Mouse (Mus musculus): ENCODE measurements around the gene Sat2. TPM values are rescaled to one million over a fixed set of nuclear protein-coding genes. Genes with fewer than 3 reads are reported as not detected.

Gene Sat2
- polyA plus RNA-seq, 1 experiment from 2014 or later = 11.5 TPM

DNA sequence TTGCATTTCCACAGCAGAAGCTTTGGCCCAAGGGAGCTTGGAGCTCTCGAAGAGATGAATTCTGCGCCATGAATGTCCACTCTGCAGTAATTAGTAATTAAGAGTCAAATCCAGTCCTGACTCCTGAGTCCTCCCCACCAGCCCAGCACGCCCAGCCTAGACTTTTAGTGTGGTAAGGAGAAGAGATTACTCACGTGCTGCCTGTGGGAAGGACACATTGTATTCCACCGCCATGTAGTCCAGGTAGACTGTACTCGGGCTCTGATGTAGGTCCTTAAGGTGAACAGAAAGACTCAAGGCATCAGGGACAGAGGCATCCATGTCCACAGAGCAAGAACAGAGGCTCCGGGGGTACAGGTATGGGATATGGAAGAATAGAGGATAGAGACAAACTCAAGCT lies 43.0 kb downstream of the Sat2 start:
- WGBS (ENCODE audit: insufficient replicate concordance) = 86% methylated on average over 7 of the region's 7 CpGs
- Histone ChIP-seq H3K27ac (peak overlapping the region; percentile 93; the same call in 1 of the 2 replicates), H3K9me3 (replicated peaks) (no peaks in the 10 kb centered on the region), H3K27me3 (replicated peaks) (no peaks in the 10 kb centered on the region), H3K36me3 (peaks cover 69% of the 10 kb centered on the region), H3K9ac (no peak overlapping the region), H3K4me3 (no peak overlapping the region), H3K4me1 (peaks cover 65% of the 10 kb centered on the region), H3K4me2 (no peak overlapping the region)
- ATAC-seq = no peak

DNA sequence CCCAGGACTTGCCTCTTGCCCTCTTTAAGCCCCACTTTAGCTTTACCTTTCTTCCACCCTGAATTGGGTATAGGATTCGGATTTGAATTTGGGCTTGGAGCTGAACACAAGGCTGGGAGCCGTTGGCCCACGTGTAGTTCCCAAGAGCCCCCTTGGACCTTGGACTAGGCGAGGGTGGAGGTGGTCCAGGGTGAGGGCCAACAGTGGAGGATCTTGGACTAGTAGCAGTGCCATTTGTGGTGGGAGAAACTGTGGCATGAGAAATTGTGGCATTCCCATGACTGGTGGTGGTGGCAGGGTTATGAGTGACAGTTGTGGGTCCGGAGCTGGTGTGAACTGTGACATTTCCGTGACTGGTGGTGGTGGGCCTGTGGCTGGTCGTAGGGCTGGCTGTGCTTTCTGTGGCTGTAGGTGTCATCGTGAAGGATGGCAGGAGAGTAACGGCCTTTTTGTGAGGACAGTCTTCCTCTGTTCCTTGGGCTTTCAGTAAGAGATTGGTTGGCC lies 43.7 kb downstream of the Sat2 start:
- no peak overlapping the region for H3K4me3 ChIP-seq

DNA sequence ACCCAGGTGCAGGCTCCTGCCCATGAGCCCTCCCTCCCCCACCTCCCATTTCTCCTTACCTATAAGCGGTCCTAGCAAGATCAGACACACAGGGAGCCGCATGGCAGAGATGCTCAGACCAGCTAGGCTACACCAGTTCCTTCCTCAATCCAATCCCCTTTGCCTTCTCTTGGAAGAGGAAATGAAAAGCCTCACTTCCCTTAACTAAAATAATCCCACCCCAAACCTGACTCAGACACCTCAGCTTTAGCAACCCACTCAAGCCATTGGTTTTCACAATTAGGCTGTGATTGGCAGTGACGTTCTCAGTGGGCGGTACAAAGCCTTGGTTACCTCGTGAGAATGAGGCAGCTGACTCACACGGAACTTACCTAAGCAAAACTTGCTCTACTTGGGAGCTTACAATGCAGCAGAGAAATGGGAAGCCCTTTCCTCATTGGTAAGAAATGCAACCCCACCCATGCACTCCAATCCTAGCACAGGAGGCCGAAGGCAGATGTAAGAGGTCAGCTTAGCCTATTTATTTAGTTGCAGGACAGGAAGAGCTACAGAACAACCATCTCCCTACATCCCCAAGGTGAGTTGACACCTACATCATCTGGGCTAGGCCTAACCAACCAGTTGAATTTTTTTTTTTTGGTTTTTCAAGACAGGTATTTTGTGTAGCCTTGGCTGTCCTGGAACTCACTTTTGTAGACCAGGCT lies 44.3 kb downstream of the Sat2 start, which contains the start of gene Cd68:
Gene Cd68, minus strand, starts transcription at position 193 of the 704 bp plus-strand sequence.
- H3K4me1 ChIP-seq = peaks cover 69% of the 10 kb centered on the region
- peak within 1 kb of the TSS; percentile 93 for H3K27ac ChIP-seq
- H3K36me3 ChIP-seq = peaks cover 75% of the 10 kb centered on the region
- H3K9me3 ChIP-seq (replicated peaks) = no peaks in the 10 kb centered on the region
- WGBS (ENCODE audit: insufficient replicate concordance) = 21% methylated on average over 7 of the region's 7 CpGs
- H3K27me3 ChIP-seq (replicated peaks) = no peaks in the 10 kb centered on the region
- H3K9ac ChIP-seq = no peak within 1 kb of the TSS
- peak within 1 kb of the TSS; percentile 1; the same call in 1 of the 2 replicates for H3K4me2 ChIP-seq
- H3K4me3 ChIP-seq = no peak within 1 kb of the TSS
- no peak for ATAC-seq

More for the DNA sequence above, 43.7 kb downstream of the Sat2 start:
- no peaks in the 10 kb centered on the region for H3K27me3 ChIP-seq (replicated peaks)
- H3K4me2 ChIP-seq = peak overlapping the region; percentile 1; the same call in 1 of the 2 replicates
- H3K27ac ChIP-seq = peak overlapping the region; percentile 53
- H3K9me3 ChIP-seq (replicated peaks) = no peaks in the 10 kb centered on the region
- no peak overlapping the region for H3K9ac ChIP-seq
- ATAC-seq = no peak
- WGBS (ENCODE audit: insufficient replicate concordance) = 64% methylated on average over 9 of the region's 9 CpGs
- peaks cover 69% of the 10 kb centered on the region for H3K4me1 ChIP-seq
- H3K36me3 ChIP-seq = peaks cover 69% of the 10 kb centered on the region

DNA sequence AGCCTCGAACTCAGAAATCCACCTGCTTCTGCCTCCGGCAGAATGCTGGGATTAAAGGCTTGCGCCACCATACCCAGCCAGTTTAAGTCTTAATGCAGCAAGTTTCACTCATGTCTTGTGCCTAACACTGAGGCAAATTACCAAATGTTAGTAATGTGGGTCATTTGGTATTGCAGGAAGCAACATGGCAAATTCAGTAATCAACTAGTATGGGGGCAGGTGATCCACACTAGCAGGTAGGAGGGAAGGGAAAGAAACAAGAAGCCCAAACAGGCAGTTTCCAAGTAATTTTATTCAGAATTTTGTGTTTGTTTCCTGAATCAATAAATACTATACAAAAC lies 44.8 kb downstream of the Sat2 start:
- no peak overlapping the region for H3K4me3 ChIP-seq
- no peak overlapping the region for H3K9ac ChIP-seq
- H3K9me3 ChIP-seq (replicated peaks) = no peaks in the 10 kb centered on the region
- H3K27me3 ChIP-seq (replicated peaks) = no peaks in the 10 kb centered on the region
- H3K27ac ChIP-seq = peak overlapping the region; percentile 53
- H3K4me1 ChIP-seq = peaks cover 63% of the 10 kb centered on the region
- H3K4me2 ChIP-seq = no peak overlapping the region
- WGBS (ENCODE audit: insufficient replicate concordance) = 69% methylated on average over 3 of the region's 3 CpGs
- H3K36me3 ChIP-seq = peaks cover 77% of the 10 kb centered on the region
- ATAC-seq = no peak

DNA sequence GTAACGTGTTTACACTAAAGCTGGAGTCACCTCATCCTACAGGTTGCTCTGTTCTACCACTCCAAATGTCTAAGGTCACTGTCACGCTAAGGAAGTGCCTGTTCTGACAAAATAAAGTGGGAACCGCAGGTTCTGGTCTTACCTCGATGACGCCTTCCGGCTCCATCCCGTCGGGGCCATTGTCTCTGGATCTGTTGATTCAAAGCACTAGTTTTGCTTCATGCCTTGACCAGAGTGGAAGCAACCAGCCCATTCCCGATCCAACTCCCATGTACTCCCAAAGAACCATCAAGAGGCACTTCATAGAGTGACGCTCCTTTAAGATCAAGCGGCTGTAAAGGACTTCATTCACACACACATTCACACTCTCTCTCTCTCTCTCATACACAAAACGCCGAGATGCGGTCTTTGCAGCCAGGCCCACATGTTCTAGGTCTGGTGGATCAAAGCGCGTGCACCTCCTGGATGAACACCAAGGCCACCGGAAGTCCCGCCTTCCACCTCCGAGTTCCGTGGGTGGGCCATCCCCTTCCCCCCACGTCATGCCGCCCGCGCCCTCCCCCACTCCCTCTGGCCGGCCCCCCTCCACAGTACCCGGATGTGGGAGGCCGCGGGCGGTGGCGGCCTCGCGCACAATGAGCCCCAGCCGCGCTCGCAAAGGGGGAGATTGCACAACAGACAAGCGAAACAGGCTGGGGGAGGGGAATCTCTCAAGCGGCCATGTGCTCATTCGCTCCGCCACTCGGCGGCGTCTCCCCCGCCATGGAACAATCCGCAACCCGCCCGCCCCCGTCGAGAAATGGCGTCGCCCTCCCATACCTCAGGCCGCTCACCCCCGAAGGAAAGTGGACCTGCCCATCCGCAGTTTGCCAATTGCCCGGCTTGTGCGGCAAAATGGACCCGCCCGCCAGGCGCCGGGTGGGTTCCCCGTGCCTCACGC lies 49.2 kb downstream of the Sat2 start:
- Histone ChIP-seq H3K9ac (peak overlapping the region; percentile 99), H3K4me1 (peaks cover 64% of the 10 kb centered on the region), H3K27ac (peak overlapping the region; percentile 97), H3K36me3 (peaks cover 84% of the 10 kb centered on the region), H3K27me3 (replicated peaks) (no peaks in the 10 kb centered on the region), H3K9me3 (replicated peaks) (no peaks in the 10 kb centered on the region), H3K4me3 (peak overlapping the region; percentile 96), H3K4me2 (peak overlapping the region; percentile 89)
- ATAC-seq = peak; percentile 58
- under 1% methylated on average over 61 of the region's 61 CpGs for WGBS (ENCODE audit: insufficient replicate concordance)

DNA sequence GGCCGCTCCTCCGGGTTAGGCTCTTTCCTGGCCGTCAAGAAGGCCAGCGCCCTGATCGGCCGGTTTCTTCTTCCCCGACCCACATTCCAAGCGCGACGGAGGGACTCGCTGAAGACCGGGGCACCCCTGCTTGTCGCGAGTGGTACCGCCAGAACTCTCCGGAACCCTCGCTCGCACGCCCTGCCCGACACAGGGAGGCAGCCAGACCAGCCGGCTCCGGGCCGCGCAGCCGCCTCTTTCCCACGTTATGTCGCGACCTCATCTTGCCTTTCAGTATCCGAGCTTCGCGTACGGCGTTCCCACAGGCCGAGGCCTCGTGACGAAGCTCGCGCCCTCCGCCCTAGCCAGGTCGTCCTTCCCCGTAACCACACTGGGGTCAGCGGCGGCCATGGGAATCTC lies 49.9 kb downstream of the Sat2 start:
- no peaks in the 10 kb centered on the region for H3K27me3 ChIP-seq (replicated peaks)
- peak overlapping the region; percentile 97 for H3K27ac ChIP-seq
- H3K4me2 ChIP-seq = peak overlapping the region; percentile 89
- peak overlapping the region; percentile 99 for H3K9ac ChIP-seq
- peak overlapping the region; percentile 96 for H3K4me3 ChIP-seq
- peaks cover 58% of the 10 kb centered on the region for H3K4me1 ChIP-seq
- WGBS (ENCODE audit: insufficient replicate concordance) = under 1% methylated on average over 43 of the region's 43 CpGs
- H3K36me3 ChIP-seq = peaks cover 84% of the 10 kb centered on the region
- no peaks in the 10 kb centered on the region for H3K9me3 ChIP-seq (replicated peaks)
- no peak for ATAC-seq

DNA sequence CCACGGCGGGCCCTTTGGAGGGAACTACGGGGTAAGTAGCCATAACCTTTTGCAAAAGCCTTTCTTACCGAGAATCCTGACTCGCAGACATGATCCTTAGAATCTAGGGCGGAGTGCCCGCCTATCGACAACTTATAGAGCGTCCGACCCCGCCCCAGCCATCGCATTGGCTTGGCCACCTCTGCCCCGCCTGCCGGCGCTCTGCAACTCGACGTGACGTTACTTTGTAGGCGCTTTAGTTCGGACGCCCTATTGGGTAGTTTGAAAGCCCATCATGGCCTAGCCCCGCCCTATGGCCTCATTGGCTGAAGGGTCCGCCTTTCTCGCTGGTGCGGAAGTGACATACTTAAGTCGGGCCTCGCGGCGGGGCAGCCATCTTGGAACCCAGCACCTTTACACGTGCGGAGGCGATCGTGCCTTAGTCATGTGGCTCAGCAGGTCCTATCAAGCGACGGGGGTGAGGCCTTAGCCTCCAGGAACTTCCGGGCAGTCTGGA lies 50.4 kb downstream of the Sat2 start, which contains the start of gene Eif4a1:
Gene Eif4a1, minus strand, starts transcription at position 213 of the 496 bp plus-strand sequence.
- Histone ChIP-seq H3K4me1 (peaks cover 58% of the 10 kb centered on the region), H3K4me3 (peak within 1 kb of the TSS; percentile 96), H3K36me3 (peaks cover 86% of the 10 kb centered on the region), H3K4me2 (peak within 1 kb of the TSS; percentile 89), H3K27me3 (replicated peaks) (no peaks in the 10 kb centered on the region), H3K9ac (peak within 1 kb of the TSS; percentile 99), H3K9me3 (replicated peaks) (no peaks in the 10 kb centered on the region), H3K27ac (peak within 1 kb of the TSS; percentile 97)
- under 1% methylated on average over 36 of the region's 36 CpGs for WGBS (ENCODE audit: insufficient replicate concordance)
- peak; percentile 97 for ATAC-seq

MicroRNA genes within 50 kb of the gene (microRNA counts, 519-probe panel; counts per million panel counts)
- microRNA mmu-miR-1934 = 582 counts per million, percentile 70 among the panel's probes with 10 or more counts
- microRNA mmu-miR-467f = 582 counts per million, percentile 70 among the panel's probes with 10 or more counts

Small RNA genes lying within 50 kb of the gene (microRNA-seq; reads per million reads assigned to microRNA genes)
- gene Mir1934 (14.8 reads per million, percentile 27 among the genes with 10 or more reads in this experiment), gene Mir467f (not detected)

Other genes with a start within 250 kb of the Sat2 start
- 111 and 119 TPM in 2 replicates for gene Naa38, start 226.5 kb upstream of the Sat2 start, polyA plus RNA-seq (2016; fragmentation: Nextera tagmentation; extraction: Ambion mirVana)
- 15.1 and 15.7 TPM in 2 replicates for gene Cyb5d1, start 226.4 kb upstream of the Sat2 start, polyA plus RNA-seq (2016; fragmentation: Nextera tagmentation; extraction: Ambion mirVana)
- 14.4 and 15.4 TPM in 2 replicates for gene Tmem88, start 223.8 kb upstream of the Sat2 start, polyA plus RNA-seq (2016; fragmentation: Nextera tagmentation; extraction: Ambion mirVana)
- 7.1 and 7.5 TPM in 2 replicates for gene Kdm6b, start 208.3 kb upstream of the Sat2 start, polyA plus RNA-seq (2016; fragmentation: Nextera tagmentation; extraction: Ambion mirVana)
- 0.06 and 0.17 TPM in 2 replicates for gene Dnah2, start 72.9 kb upstream of the Sat2 start, polyA plus RNA-seq (2016; fragmentation: Nextera tagmentation; extraction: Ambion mirVana)
- 1.7 and 2.3 TPM in 2 replicates for gene Efnb3, start 61.8 kb upstream of the Sat2 start, polyA plus RNA-seq (2016; fragmentation: Nextera tagmentation; extraction: Ambion mirVana)
- 24.3 and 27.1 TPM in 2 replicates for gene Wrap53, start 41.8 kb upstream of the Sat2 start, polyA plus RNA-seq (2016; fragmentation: Nextera tagmentation; extraction: Ambion mirVana)
- gene Trp53, start 41.7 kb upstream of the Sat2 start, polyA plus RNA-seq (2016; fragmentation: Nextera tagmentation; extraction: Ambion mirVana) = 110 TPM in 2 replicates
- gene Atp1b2, start 16.1 kb upstream of the Sat2 start, polyA plus RNA-seq (2016; fragmentation: Nextera tagmentation; extraction: Ambion mirVana) = 38.3 and 39.8 TPM in 2 replicates
- gene Shbg, start 4.1 kb upstream of the Sat2 start, polyA plus RNA-seq (2016; fragmentation: Nextera tagmentation; extraction: Ambion mirVana) = 33.0 and 34.9 TPM in 2 replicates
- 22.5 and 23.4 TPM in 2 replicates for gene Fxr2, start 11.0 kb downstream of the Sat2 start, polyA plus RNA-seq (2016; fragmentation: Nextera tagmentation; extraction: Ambion mirVana)
- not detected in 2 replicates for gene Sox15, start 33.3 kb downstream of the Sat2 start, polyA plus RNA-seq (2016; fragmentation: Nextera tagmentation; extraction: Ambion mirVana)
- 38.2 and 39.4 TPM in 2 replicates for gene Mpdu1, start 40.6 kb downstream of the Sat2 start, polyA plus RNA-seq (2016; fragmentation: Nextera tagmentation; extraction: Ambion mirVana)
- gene Cd68, start 44.1 kb downstream of the Sat2 start, polyA plus RNA-seq (2016; fragmentation: Nextera tagmentation; extraction: Ambion mirVana) = 14.5 and 15.0 TPM in 2 replicates
- gene Eif4a1, start 50.4 kb downstream of the Sat2 start, polyA plus RNA-seq (2016; fragmentation: Nextera tagmentation; extraction: Ambion mirVana) = 393 and 408 TPM in 2 replicates
- gene Senp3, start 60.1 kb downstream of the Sat2 start, polyA plus RNA-seq (2016; fragmentation: Nextera tagmentation; extraction: Ambion mirVana) = 53.8 and 56.2 TPM in 2 replicates
- gene Tnfsf13, start 63.8 kb downstream of the Sat2 start, polyA plus RNA-seq (2016; fragmentation: Nextera tagmentation; extraction: Ambion mirVana) = 0.14 and 0.23 TPM in 2 replicates
- gene Tnfsf12, start 73.8 kb downstream of the Sat2 start, polyA plus RNA-seq (2016; fragmentation: Nextera tagmentation; extraction: Ambion mirVana) = 3.3 and 3.6 TPM in 2 replicates
- gene Tnfsfm13, start 74.1 kb downstream of the Sat2 start, polyA plus RNA-seq (2016; fragmentation: Nextera tagmentation; extraction: Ambion mirVana) = 0.72 and 0.98 TPM in 2 replicates
- 17.4 and 20.2 TPM in 2 replicates for gene Polr2a, start 136.6 kb downstream of the Sat2 start, polyA plus RNA-seq (2016; fragmentation: Nextera tagmentation; extraction: Ambion mirVana)
- not detected in 2 replicates for gene Slc35g3, start 139.9 kb downstream of the Sat2 start, polyA plus RNA-seq (2016; fragmentation: Nextera tagmentation; extraction: Ambion mirVana)
- 0.43 and 0.70 TPM in 2 replicates for gene Zbtb4, start 143.9 kb downstream of the Sat2 start, polyA plus RNA-seq (2016; fragmentation: Nextera tagmentation; extraction: Ambion mirVana)
- gene Chrnb1, start 173.9 kb downstream of the Sat2 start, polyA plus RNA-seq (2016; fragmentation: Nextera tagmentation; extraction: Ambion mirVana) = 0.63 and 0.64 TPM in 2 replicates
- 0.45 and 0.48 TPM in 2 replicates for gene Fgf11, start 179.8 kb downstream of the Sat2 start, polyA plus RNA-seq (2016; fragmentation: Nextera tagmentation; extraction: Ambion mirVana)
- 0.59 and 0.72 TPM in 2 replicates for gene Tmem102, start 183.6 kb downstream of the Sat2 start, polyA plus RNA-seq (2016; fragmentation: Nextera tagmentation; extraction: Ambion mirVana)
- gene Gm39566, start 193.3 kb downstream of the Sat2 start, polyA plus RNA-seq (2016; fragmentation: Nextera tagmentation; extraction: Ambion mirVana) = not detected in 2 replicates
- gene Spem2, start 196.4 kb downstream of the Sat2 start, polyA plus RNA-seq (2016; fragmentation: Nextera tagmentation; extraction: Ambion mirVana) = not detected in 2 replicates
- gene Spem1, start 200.2 kb downstream of the Sat2 start, polyA plus RNA-seq (2016; fragmentation: Nextera tagmentation; extraction: Ambion mirVana) = not detected in 2 replicates
- gene Nlgn2, start 215.8 kb downstream of the Sat2 start, polyA plus RNA-seq (2016; fragmentation: Nextera tagmentation; extraction: Ambion mirVana) = 1.3 and 1.4 TPM in 2 replicates
- 330 and 338 TPM in 2 replicates for gene Tmem256, start 216.5 kb downstream of the Sat2 start, polyA plus RNA-seq (2016; fragmentation: Nextera tagmentation; extraction: Ambion mirVana)
- 37.0 and 37.7 TPM in 2 replicates for gene Plscr3, start 224.4 kb downstream of the Sat2 start, polyA plus RNA-seq (2016; fragmentation: Nextera tagmentation; extraction: Ambion mirVana)
- gene Tnk1, start 236.7 kb downstream of the Sat2 start, polyA plus RNA-seq (2016; fragmentation: Nextera tagmentation; extraction: Ambion mirVana) = 1.2 and 1.4 TPM in 2 replicates

Data from liver, embryonic 12.5 days (tissue).